Mouse (Mus musculus): ENCODE measurements around the gene Mfsd6. TPM values are rescaled to one million over a fixed set of nuclear protein-coding genes. Genes with fewer than 3 reads are reported as not detected.

Mfsd6 gene
- polyA plus RNA-seq, 1 experiment from 2014 or later: 2.0 TPM

GRCm38 (mm10) chr1:52620442-52620841 lies 106.8 kb downstream of the Mfsd6 start:
- Histone ChIP-seq H3K9me3 (no peaks in the 10 kb centered on the region), H3K27ac (no peak overlapping the region), H3K4me3 (no peak overlapping the region), H3K36me3 (no peaks in the 10 kb centered on the region), H3K4me1 (no peaks in the 10 kb centered on the region), H3K27me3 (ENCODE audit: insufficient read depth, poor library complexity, severe bottlenecking) (no peaks in the 10 kb centered on the region)
- no peak for DNase-seq (ENCODE audit: low spot score)

GRCm38 (mm10) chr1:52618217-52618616 lies 109.0 kb downstream of the Mfsd6 start:
- Histone ChIP-seq H3K27ac (no peak overlapping the region), H3K4me3 (no peak overlapping the region), H3K9me3 (no peaks in the 10 kb centered on the region), H3K36me3 (no peaks in the 10 kb centered on the region), H3K4me1 (no peaks in the 10 kb centered on the region), H3K27me3 (ENCODE audit: insufficient read depth, poor library complexity, severe bottlenecking) (no peaks in the 10 kb centered on the region)
- no peak for DNase-seq (ENCODE audit: low spot score)
- WGBS: 51% methylated on average over 1 of the region's 1 CpGs

- no peak overlapping the region for H3K27ac ChIP-seq
- WGBS: 84% methylated on average over 4 of the region's 4 CpGs
- no peaks in the 10 kb centered on the region for H3K27me3 ChIP-seq (ENCODE audit: insufficient read depth, poor library complexity, severe bottlenecking)
These were observed 118.8 kb downstream of the Mfsd6 start for GRCm38 (mm10) chr1:52608486-52608885.

GRCm38 (mm10) chr1:52607700-52608099 lies 119.6 kb downstream of the Mfsd6 start:
- Histone ChIP-seq H3K9me3 (no peaks in the 10 kb centered on the region; the same call in 1 of the 2 replicates), H3K27me3 (ENCODE audit: insufficient read depth, poor library complexity, severe bottlenecking) (no peaks in the 10 kb centered on the region), H3K36me3 (no peaks in the 10 kb centered on the region), H3K4me1 (no peaks in the 10 kb centered on the region), H3K4me3 (no peak overlapping the region), H3K27ac (no peak overlapping the region)
- 52% methylated on average over 1 of the region's 1 CpGs for WGBS
- no peak for DNase-seq (ENCODE audit: low spot score)

More at GRCm38 (mm10) chr1:52608486-52608885, 118.8 kb downstream of the Mfsd6 start:
- DNase-seq (ENCODE audit: low spot score): no peak
- no peak overlapping the region for H3K4me3 ChIP-seq
- no peaks in the 10 kb centered on the region; the same call in 1 of the 2 replicates for H3K9me3 ChIP-seq
- no peaks in the 10 kb centered on the region for H3K4me1 ChIP-seq
- H3K36me3 ChIP-seq: no peaks in the 10 kb centered on the region

Other genes starting within 250 kb of the Mfsd6 start
- 20.4 and 29.4 TPM in 2 replicates for gene Nab1, start 226.8 kb downstream of the Mfsd6 start, polyA plus RNA-seq (2016; fragmentation: Nextera tagmentation; extraction: Ambion mirVana)
- 6.3 and 6.6 TPM in 2 replicates for gene Nemp2, start 96.8 kb downstream of the Mfsd6 start, polyA plus RNA-seq (2016; fragmentation: Nextera tagmentation; extraction: Ambion mirVana)
- gene Inpp1, start 90.2 kb upstream of the Mfsd6 start, polyA plus RNA-seq (2016; fragmentation: Nextera tagmentation; extraction: Ambion mirVana): 13.8 and 15.5 TPM in 2 replicates
- gene Hibch, start 117.5 kb upstream of the Mfsd6 start, polyA plus RNA-seq (2016; fragmentation: Nextera tagmentation; extraction: Ambion mirVana): 28.4 and 30.4 TPM in 2 replicates

Measured in heart, embryonic 10.5 days (tissue).